Mouse (Mus musculus) v-Abl transformed pro-B cells (cell line): ENCODE measurements around the gene Rbm26.

Experiments
- in situ Hi-C, 2 experiments: fragments of 400-800 bp; cut with MboI; formaldehyde crosslinking; loops; one replicate each; pipeline ENCODE4 v1.15.1; 2025; ENCODE audit not compliant: unreplicated experiment in 2 of 2

Gene Rbm26

GRCm38 (mm10) chr14:105106252-105106651 is 70.9 kb downstream of the Rbm26 start:
- in situ Hi-C loops, result no loop called here

DNA sequence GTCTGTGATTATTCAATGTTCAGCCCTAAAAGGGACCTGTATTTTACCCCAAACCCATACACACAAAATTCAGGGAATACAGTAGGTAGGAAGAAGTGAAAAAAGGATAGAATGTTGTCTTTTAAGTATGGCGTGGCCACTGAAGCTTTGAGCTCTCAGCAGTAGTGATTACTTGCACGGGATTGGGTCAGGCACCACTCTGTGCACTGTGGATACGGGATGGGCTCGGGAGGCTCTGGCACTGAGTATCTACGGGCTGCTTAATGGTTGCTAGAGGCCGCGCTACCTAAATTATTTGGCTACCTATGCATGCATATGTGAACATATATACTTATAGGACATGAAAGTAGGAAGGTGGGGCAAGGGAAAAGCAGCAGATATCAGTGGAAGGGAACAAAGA is 78.3 kb downstream of the Rbm26 start:
- in situ Hi-C loops, result loop anchor here in 1 of 2 experiments (10.0 kb wide), 1 partner anchor 1064 kb away; no protein-coding TSS in a partner anchor

DNA sequence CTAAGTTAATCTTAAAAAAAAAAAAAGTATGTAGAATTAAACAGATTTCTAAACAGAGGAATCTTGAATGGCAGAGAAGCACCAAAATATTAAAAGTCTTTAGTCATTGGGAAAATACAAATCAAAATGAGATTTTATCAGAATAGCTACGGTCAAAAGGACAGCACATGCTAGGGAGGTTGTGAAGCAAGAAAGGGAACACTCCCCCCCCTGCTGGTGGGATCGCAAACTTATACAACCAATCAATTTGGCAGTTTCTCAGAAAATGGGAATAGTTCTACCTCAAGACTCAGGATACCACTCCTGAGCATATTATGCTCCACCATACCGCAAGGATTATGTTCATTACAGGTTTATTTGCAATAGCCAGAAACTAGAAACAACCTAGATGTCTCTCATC is 80.9 kb downstream of the Rbm26 start:
- in situ Hi-C loops, result loop anchor here in 1 of 2 experiments (10.0 kb wide), 1 partner anchor 1061 kb away; no protein-coding TSS in a partner anchor

DNA sequence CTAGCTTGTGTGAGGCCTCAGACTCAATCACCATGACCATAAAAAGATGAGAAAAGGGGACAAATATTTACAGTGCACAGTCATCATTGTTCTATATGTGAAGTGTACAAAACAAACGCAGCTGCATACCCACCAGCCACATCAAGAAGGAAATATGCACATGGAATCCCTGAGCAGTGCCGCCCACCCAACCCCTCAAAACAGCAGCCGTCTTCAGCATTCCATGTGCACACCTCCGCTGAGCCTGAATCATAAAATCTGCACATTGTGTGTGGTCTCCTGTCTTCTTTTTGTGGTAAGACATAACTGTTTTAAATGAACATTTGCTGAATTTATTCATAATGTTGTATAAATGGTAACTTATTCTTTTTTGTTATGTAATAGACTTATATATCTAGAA is 90.1 kb downstream of the Rbm26 start:
- in situ Hi-C loops, result no loop called here

DNA sequence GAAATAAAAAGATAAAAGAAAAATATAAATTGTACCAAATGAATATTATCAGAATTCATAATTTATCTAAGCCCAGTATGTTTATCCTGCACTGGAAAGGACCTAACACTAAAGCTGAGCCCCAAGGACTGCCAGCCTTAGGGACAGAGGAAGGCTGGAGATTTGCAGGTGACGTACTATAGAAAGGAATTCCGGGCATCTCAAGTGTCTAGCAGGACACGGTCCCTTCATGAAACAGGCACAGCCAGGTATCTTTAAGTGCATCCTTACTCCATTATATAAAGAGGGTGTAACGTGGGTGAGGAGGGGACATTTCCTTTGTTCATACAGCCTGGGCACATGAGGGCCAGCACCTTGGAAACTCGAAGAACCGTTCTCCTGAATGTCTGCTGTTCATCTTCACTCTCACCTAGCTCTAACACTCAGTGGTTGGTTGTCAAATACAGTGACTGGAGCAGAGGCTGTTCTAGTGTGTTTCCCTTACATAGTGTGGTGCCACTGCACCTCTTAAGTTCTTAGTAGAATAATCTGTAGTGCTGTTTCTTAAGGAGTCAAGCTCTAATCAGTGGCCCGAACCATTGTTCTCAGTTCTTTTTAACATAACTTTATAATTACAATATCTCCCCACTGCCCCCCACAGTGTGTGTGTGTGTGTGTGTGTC is 91.7 kb downstream of the Rbm26 start:
- in situ Hi-C loops, result no loop called here

- in situ Hi-C loops, result no loop called here
Measured at GRCm38 (mm10) chr14:105084757-105085330, 92.3 kb downstream of the Rbm26 start.

DNA sequence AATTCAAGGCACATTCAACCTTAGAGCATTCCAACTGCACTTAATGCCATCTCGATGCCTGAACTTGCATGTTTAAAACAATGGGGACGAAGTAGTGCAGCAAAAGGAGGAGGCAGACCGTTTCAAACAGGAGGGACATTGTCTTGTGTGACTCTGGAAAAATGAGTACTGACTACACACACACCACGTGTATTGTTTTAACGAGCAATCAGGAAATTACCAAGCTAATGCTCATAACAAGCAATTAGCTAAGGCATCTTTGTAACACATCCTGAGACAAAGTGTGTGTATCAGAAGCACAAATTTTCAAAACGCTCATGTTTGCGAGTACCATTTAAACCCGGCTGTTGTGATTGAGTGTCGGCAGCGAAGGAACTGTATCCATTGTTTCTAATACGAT is 93.0 kb downstream of the Rbm26 start:
- in situ Hi-C loops, result no loop called here

DNA sequence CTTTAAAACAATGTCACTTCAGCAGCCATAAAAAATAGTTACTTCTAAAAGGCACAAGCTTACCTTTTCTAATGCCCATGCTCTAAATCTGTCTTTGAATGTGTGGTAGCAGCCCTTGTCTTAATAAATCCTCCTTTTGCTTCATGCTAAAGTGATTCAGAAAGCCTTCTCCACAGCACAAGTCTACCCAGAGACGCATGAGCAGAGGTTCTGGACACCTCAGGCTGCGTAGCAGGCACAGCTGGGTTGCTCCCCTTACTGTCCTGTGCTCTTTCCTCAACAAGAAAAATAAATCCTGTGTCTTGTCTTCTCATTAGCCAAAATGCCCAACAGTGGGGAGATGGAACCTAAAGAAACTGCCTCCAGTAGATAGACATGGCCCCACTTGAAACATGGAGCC is 102.4 kb downstream of the Rbm26 start:
- in situ Hi-C loops, result no loop called here

DNA sequence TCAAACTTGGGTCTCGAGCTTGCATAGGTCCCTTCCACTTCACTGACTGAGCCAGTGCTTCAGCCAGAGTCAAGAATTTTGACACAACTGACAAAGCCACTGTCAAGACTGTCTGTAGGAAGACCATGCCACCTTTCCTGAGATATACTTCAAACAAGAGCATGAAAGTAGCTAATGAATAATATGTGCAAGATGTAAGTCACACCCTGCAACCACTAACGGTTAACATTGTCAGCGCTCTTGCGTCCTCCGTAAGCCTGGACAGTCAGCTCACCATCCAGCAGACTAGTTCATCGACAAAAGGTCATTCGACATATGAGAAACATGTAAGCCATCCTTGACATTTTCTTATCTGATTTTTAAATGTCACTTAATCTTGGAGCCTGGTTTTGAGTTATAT is 102.8 kb downstream of the Rbm26 start:
- in situ Hi-C loops, result no loop called here

- in situ Hi-C loops, result no loop called here
Measured at GRCm38 (mm10) chr14:105071010-105071509, 106.1 kb downstream of the Rbm26 start.

DNA sequence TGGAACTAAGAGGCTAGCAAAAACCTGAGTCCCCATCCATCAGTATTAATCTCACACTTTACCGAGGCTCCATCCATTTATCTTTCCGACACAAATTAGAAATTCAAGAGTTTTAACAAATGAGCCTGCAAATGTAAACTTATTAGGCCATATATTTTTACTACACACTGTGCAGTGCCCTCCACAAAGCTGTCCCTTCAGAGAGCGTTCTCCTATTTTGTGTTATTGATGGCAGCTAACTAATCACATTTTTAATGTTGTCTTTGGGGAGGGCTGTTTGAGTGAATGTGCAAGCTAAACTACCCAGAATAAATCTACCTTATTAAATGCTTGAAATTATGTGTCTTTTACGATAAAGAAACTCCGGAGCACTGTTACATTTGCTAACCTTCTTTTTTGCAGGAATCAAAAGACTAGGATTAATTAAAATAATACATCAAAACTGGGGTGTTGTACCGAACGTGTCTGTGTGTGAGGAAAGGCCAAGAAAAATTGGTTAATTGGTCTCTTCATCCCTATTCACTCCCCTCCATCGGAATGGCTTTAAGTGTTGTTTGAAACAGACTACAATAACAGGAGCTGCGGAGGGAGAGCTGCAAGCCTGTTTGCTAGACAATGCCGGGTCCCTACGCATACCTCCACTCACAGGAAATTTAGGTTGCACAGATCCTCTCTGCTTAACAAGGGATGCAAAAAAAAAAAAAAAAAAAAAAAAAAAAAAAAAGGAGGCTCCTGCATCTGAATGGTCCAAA is 106.7 kb downstream of the Rbm26 start:
- in situ Hi-C loops, result no loop called here

DNA sequence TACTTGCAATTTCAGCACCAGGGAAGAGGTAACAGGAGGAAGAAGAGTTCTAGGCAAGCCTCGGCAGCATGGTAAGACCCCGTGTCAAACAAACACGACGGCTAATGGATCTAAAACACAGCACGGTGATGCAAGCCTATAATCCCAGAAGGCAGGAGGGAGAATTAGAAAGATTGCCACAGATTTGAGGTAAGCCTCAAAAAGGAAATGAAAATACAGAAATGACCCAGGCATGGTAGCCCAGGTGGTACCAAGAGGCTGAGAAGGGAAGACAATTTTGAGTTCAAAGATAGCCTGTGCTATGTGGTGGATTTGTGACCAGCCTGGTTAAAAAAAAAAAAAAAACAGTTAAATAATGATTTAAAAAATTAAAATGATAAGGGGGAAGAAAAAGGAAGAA is 109.1 kb downstream of the Rbm26 start:
- in situ Hi-C loops, result no loop called here

GRCm38 (mm10) chr14:105064243-105064642 is 112.9 kb downstream of the Rbm26 start:
- in situ Hi-C loops, result no loop called here

DNA sequence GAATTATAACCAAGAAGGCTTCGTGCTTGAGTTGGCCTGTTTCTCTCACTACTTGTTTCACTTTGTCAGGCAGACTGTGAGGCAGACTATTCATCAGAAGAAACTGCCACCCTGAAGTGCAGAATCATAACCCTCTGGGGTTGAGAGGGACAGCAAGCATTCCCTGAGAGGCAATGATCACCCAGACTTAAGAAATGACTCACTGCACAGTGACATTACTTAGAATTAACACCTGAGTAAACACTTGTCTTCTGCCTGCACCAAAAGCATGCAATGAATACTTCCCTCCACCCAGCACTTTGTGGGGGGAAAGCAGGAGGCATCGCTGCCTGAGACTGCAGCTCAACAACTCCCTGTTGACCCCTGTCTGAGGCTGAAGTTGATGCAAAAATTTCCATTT is 115.9 kb downstream of the Rbm26 start:
- in situ Hi-C loops, result no loop called here

GRCm38 (mm10) chr14:105057934-105058333 is 119.2 kb downstream of the Rbm26 start:
- in situ Hi-C loops, result no loop called here
